Mouse (Mus musculus): ENCODE data around the gene Kansl1.
"Not testable (repeated sequence)": the region's sequence is repeated elsewhere in the genome, so short reads cannot be mapped to it uniquely, and the experiment has no call there.

Kansl1 gene

DNA sequence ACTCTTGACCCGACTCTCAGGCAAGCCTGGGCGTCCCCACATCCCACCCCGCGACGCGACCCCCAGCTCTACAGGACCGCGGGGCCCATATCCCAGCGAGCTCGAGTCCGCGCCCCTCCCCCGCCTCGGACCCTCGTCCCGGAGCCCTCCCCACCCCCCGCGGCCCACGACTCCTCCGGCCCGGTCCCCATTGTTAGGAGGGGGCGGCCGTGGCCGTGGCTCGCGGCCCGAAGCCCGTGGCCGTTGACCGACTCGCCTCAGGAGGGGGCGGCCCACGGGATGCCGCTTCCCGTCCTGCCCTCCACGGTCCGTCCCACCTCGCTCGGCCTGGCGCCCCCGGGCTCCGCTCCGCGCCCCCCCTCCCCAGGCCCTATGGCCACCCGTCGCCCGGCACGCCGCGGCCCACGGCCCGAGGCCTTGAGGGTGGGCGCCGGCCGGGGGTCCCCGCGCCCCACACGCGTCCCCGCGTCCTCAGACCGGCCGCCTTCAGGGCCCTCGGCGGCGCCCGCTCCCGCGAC lies at the start of gene Kansl1:
Gene Kansl1 (minus strand): TSS at position 111 of the 518 bp plus-strand sequence.
- no peak for DNase-seq (ENCODE audit: low read depth)

DNA sequence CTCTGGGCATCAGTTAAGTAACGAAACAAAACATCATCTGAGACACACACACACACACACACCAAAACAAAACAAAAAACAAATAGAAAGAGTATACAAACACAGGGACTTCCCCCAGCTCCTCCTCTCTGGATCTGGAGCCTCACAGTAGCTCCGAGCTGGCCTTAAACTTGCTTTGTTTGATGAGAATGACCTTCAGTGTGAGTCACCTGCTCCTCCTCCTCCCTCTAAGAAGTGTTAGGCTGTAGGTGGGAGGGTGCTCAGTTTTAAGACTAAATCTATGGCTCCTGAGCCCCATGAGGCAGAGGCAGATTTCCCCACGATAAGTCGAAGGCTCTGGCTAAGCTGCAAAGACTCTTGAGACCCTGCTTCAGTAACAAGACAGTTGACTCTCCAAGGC lies 43.8 kb upstream of the Kansl1 start:
- no peak for DNase-seq (ENCODE audit: low read depth)

DNA sequence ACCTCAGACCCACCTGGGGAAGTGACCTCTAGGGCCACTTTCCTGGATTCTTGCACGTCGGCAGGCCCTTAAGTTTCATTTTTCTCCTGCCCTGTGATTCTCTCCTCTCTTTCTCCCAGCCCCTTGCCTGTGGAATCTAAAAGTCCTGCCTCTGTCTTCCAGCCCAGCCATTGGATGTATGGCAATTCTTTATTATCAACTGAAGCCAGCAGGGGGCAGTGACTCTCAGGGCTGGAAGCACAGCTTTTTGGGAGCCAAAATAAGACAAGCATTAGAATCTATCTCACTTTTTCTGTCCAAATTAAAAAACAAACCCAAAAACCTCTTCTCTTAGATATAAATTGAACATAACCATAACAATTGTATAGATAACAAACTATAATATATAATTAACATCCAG lies 41.9 kb upstream of the Kansl1 start:
- peak; percentile 43 for DNase-seq (ENCODE audit: low read depth)

DNA sequence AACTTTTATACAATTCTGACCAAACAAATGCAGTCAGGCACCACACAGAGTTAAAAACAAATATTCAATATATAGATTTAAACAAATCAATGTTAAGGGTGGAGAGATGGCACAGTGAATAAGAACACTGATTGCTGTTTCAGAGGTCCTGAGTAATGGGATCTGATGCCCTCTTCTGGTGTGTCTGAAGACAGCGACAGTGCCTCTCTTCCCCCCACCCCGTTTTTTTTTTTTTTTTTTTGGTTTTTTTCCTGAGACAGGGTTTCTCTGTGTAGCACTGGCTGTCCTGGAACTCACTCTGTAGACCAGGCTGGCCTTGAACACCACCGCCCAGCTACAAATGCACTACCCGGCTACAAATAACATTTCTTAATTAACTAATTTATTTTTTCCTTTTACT lies 39.8 kb upstream of the Kansl1 start:
- no peak for DNase-seq (ENCODE audit: low read depth)

DNA sequence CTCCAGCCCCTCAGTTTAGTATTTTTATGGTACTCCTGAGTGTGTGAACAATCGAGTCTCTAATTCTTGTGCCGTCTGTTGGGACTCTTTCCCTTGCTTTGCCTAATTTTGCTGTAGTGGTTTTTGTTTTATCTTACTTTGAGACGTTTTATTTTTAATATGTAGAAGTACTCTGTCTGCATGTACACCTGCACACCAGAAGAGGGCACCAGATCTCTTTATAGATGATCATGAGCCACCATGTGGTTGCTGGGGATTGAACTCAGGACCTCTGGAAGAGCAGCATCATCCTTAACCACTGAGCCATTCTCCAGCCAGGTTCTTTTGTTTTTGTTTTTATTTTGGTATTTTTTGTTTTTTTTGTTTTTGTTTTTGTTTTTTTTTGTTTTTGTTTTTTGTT lies 19.6 kb upstream of the Kansl1 start:
- DNase-seq (ENCODE audit: low read depth) = no peak

DNA sequence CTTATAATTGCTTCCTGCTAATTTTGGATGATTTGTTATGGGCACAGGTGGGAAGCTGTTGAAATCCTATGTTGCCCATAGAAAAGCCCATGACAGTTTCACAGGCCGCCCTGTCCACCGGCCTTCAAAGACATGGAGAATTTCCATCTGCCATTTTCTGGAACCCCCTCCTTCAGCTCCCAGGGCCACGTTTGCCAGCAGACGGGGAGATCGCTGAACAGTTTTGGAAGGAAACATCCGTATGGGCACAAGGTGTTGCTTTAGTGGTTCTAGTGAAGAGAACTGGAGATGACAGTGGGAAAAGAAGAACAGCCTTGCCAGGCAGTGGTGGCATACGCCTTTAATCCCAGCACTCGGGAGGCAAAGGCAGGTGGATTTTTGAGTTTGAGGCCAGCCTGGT lies 13.3 kb upstream of the Kansl1 start:
- DNase-seq (ENCODE audit: low read depth) = no peak

DNA sequence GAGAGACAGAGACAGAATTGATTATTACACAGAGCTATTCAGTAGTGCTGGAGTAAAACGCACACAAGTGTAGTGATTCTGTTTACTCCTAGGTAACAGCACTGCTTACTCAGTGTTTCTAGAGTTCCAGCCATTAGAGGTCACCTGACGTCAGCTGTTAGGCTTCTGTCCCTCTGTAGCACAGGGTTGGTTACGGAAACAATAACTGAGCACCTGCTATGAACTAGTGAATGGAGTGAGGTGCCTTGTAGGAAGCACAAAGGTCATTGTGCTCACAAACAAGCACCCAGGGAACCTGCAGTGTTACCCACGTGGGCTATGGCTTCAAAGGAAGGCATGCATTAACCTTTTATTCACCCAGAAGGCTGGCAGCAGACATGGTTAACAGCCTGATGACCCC lies 10.8 kb upstream of the Kansl1 start:
- DNase-seq (ENCODE audit: low read depth) = no peak

DNA sequence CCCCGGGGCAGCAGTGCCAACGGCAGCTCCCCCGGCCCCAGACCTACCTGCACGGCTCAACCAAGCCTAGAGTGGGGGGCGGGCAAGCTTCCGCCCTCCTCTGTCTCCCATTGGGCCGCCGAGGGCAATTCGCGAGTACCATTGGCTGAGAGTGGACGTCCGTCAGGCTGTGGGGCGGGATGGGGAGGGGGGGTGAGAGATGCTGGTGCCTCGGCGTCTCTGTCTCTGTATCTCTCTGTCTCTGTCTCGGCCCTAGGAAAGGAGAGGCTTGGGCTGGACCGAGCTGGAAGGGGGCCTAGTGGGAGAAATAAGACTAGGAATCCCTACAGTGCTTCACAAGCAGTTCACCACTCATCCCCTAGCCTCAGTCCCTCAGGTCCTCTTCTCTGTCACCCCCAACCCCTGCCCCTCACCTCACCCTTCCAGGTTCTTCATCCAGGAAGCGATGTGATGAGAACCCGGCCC lies 742 bp upstream of the Kansl1 start:
- DNase-seq (ENCODE audit: low read depth) = peak; percentile 80

DNA sequence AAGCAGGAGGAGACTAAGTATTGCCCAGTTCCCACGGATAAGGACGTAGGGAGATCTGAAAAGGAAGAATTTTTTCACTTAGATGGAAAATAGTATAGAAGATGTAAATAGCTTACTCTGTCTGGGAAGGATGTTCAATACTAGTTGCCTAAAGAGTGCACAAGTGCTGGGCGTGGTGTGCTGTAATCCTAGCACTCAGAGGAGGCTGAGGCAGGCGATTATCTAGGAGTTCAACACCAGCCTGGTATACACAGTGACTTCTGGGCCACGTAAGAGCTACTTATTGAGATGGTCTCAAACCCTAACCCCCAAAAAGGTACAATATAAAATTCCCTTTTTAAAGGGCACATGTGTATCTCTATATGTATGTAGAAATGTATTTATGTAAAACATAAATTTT lies 963 bp downstream of the Kansl1 start:
- no peak for DNase-seq (ENCODE audit: low read depth)

DNA sequence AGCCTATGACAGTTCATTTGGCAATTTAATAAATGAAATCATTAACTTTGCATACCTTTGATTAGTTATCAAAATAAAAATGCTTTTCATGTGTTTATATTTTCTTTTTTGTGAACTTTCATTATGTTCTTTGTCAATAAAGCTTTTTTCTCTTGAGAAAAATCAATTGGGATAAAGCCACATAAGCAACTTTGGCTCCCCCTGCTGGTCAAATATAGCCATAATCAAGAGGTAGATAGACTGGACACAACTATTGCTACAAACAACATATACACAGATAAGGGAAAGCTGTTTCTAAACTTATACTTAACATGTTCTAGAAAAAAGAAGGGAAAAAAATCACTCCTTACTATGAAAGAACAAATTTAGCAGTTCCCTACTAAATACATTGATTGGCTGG lies 7.1 kb downstream of the Kansl1 start:
- DNase-seq (ENCODE audit: low read depth) = peak; percentile 82

DNA sequence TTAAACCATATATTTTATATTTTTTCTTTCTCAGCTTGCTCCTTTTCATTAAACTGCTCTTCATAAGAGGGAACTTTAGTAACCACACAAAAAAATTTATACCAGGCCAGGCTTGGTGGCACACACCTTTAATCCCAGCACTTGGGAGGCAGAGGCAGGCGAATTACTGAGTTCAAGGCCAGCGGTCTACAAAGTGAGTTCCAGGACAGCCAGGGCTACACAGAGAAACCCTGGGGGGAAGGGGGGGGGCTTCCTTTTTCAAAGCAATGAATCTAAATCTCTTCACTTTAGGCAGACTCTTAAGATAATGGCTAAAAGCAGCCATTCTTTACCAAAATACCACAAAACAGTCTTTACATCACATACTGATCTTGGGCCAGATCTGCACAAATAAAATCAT lies 9.0 kb downstream of the Kansl1 start:
- no peak for DNase-seq (ENCODE audit: low read depth)

DNA sequence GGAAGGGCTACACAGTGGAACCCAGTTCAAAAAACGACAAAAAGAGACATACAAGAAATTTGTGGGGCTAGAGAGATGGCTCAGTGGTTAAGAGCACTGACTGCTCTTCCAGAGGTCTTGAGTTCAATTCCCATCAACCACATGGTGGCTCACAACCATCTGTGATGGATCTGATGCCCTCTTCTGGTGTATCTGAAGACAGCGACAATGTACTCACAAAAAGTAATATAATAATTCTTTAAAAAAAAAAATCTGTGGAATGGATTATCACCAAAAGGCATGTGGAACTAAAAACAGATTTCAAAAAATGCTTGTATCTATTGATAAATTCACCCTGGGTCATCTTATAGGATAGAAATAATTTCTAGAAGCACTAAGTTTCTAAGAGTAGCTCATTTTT lies 10.2 kb downstream of the Kansl1 start:
- DNase-seq (ENCODE audit: low read depth) = no peak

DNA sequence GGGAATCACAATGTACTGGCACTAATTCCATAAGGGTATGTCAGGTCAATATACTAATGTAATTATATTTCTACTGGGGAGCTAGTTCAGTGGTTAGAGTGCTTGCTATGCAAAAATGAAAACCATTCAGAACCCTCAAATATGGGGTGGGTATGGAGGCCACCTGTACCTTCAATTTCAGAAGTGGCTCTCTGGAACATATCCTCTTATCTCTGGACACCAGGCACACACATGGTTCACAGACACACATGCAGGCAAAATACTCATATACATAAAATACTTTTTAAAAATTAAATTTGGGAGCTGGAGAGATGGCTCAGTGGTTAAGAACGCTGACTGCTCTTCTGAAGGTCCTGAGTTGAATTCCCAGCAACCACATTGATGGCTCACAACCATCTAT lies 16.0 kb downstream of the Kansl1 start:
- no peak for DNase-seq (ENCODE audit: low read depth)

DNA sequence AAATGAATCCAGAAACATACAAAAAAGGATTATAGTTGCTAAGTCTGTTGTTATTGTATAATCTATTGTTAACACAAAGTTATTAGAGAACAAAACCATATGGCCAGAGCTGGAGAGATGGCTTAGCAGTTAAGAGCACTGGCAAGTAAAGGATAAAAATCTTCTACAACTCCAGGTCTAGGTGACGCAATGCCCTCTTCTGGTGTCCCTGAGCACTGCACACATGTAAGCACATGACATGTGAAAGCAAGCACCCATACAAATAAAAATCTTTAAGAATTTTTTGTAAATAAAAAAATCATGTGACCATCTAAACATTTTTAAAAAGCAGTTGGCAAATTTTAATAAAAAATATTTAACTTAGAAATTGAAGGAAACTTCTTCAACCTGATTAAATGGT lies 17.4 kb downstream of the Kansl1 start:
- no peak for DNase-seq (ENCODE audit: low read depth)

DNA sequence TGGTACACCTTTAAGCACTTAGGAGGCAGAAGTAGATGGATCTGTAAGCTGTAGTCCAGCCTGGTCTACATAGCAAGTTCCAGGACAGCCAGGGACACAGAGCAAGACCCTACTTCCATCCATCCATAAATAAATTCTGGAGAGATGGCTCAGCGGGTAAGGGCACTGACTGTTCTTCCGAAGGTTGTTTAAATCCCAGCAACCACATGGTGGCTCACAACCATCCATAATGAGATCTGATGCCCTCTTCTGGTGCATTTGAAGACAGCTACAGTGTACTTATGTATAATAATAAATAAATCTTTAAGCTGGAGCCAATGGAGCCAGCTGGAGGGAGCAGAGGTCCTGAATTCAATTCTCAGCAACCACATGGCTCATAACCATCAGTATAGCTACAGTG lies 20.2 kb downstream of the Kansl1 start:
- DNase-seq (ENCODE audit: low read depth) = not testable (repeated sequence)

DNA sequence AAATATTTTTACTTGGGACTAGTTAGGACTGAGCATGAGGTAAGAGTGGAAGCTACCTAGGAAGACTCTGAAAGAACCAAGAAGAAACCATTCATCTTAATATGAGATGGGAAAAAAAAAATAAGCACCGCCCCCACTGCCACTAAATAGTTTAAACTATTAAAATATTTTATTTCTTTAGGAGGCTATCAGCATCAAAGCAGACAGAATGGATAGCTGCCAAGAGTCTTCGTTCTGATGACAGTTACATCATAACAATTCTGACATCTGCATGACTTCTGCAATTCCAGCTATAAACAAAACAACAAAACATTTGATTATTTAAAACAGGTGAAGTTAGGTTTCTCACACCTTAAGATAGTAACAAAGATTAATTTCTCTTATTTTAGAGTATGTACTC lies 23.1 kb downstream of the Kansl1 start:
- DNase-seq (ENCODE audit: low read depth) = no peak

DNA sequence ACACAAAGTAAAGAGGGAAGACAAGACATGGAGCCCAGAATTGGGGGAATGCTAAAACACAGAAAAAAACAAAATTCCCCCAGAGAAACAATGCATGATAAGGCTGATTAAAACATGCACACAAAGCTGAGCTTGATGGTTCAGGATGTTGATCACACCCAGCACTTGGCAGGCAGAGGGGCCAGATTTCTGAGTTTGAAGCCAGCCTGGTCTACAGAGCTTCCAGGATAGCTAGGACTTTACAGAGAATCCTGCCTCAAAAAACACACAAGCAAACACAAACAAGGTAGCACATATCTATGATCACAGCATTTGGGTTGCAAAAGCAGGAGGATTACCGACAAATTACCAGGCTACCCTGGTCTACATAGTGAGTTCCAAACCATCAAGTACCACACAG lies 23.6 kb downstream of the Kansl1 start:
- no peak for DNase-seq (ENCODE audit: low read depth)

DNA sequence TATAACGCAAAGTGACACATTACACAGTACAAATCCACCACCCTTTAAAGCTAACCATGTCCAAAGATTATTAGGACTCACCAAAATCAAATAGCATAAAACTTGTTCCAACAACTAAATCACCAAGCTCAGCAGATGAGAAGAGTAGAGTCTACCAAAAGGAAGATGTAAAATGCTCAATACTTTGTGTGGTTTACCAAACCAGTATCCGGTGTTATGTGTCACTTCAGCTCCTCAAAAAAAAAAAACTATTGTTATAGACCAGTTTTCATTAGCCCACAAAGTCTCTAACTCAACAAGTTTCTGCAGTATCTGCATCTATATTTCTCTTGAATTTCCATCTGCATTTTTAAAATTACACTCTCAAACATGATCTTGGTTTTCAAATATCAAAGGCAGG lies 25.3 kb downstream of the Kansl1 start:
- DNase-seq (ENCODE audit: low read depth) = no peak

DNA sequence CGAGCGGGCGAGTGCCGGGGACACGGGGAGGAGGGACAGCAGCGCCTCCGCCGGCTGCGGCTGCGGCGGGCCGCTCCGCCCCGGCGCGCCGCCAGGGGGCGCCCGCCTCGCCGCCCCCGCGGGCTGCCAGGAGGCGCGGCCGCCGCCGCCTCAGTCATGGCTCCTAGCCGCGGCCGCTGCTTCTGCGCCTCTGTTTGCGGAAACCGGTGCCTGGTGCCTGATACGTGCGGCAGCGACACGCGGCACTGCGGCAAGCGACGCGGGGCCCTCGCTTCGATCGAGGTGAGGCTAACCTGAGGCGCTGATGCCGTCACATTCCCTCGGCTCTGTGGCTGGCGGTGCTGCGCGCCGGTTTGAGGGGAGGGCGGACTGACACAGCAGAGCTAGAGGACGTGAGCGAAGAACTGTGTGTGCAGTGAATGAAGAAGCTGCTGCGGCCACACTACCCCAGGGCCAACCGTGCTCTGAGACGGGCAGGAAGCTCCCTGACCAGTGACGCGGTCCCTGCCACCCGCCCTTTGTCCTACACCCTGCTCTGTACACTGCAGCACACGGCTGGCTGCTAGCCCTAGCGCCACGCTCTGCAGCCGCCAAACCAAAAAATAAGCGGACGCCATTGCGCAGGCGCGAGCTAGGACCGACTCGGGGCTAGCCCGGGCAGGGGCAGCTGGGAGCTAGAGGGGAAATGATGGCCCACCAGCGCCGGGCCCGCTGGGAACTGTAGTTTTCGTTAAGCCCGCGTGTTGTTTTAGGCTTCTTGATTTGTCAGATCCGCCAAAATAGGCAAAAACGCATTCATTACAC lies 26.1 kb downstream of the Kansl1 start:
- peak; percentile 92 for DNase-seq (ENCODE audit: low read depth)

DNA sequence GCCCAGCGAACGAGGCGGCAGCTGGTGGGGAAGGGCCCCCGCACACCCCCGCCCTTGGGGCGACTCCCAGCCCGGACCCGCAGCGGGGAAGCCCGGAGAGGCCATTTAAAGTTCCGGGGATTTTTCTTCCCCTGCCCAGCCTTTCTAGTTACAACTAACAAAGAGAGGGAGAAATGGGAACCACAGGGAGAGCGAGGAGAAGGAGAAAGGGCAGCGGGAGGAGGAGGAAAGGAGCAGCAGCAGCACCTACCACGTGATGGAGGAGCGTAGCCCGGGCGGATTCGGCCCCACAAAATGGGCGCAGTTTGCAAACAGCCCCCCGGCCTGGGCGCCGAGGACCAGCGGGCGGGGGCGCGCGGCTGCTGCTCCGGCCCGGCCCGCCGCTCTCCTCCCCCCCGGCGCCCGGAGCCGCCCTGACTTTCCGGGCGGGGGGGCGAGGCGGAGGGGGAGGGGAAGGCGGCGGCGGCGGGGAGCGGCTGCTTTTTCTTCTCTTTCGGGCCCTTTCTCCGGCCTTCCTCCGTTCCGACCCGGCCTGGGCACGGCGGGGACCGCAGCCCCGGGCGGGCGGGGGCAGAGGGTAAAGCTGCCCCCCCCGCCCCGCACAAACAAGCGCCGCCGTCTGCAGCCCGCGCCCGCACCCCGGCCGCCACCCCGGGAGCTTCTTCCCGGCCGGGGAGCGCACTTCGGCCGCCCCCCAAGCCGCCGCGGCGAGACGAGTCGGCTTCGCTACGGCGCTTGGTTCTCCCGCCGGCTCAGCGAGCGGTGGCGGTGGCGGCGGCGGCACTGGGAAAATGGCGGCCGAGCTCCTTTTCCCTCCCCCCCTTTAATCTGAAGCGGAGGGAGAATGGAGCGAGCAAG lies 27.0 kb downstream of the Kansl1 start:
- peak; percentile 64 for DNase-seq (ENCODE audit: low read depth)

DNA sequence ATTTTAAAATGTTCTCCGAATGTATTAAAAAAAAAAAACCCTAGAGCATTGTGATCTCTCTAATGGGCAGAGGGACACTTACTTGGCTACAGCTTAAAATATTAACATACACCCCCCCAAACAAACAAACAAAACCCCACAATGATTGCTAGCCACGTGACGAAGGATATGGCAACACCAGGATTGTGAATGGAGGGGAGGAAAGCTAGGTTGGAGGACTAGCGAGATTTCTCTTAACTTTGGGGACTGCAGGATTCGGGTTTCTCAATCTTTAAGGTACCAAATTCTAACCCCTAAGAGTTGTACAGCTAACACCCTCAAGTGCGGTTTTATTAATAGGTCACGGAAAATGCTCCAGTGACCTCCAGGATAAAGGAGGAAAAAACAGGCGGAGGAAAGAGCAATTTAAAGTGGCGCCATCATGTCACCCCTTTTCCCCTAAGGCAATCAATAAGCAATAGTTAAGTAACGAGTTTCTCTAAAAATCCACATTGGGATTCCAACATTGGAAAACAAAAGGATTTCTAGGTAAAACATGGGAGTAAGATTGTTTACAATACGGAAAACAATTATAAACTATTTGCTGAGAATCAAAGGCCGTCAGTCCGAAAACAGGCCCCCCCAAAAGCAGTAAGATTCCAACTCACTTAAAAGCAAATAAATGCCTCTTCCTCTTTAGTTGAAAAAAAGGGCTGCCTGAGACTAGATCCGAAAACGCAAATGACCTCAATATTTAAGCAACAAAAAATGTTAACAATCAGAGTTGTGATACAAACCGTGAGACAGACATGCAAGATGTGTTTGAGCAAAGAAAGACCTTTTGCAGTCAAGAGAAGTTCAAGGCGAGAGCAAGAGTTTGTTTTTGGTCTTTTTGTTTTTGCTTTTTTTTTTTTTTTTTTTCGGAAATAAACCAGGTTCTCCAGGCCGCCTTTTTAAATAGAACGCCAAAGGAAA lies 27.9 kb downstream of the Kansl1 start:
- no peak for DNase-seq (ENCODE audit: low read depth)

DNA sequence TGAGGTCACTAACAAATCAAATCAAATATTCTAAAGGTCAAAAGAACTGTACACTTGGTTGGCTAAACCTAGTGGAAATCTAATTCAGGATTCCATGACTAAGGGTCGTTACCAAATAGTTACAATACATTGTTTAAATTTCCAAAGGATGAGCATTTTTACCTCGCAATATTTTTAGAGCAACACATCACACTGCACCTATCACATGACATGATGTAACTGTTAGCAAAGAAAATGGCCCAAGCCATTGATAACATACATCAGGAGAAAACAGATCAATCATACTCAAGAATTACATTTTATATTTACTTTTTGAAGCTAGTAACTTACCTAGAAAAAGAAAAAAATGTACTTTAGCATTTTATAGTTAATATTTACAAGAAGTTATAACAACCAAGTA lies 29.0 kb downstream of the Kansl1 start:
- no peak for DNase-seq (ENCODE audit: low read depth)

Data from c-Kit-positive CD71-positive TER-119-negative erythroid progenitor cells, embryonic 14.5 days (primary cell).